24 mouse cellular contexts compared by ENCODE assay signal in the genomic region with DNA sequence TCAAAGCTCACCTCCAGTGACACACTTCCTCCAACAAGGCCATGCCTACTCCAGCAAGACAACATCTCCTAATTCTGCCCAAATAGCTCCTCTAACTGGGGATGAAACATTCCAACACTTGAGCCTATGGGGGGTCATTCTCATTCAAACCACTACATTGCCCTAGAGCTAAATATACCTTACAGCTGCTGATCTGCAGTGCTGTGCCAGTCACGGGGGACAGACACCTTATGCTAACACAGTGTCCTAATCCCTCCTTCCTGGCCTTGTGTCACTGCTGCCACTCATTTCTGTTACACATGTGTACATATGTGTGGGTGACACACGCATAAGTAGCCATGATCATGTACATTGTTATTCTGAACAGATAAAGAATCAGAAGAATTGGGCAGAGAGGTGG.
"Had no signal": no experiment of that assay in that cellular context is flagged by ENCODE, and none has a peak within 500 bp of the region (broad histone marks: within the 10 kb centered on the region; RNA-seq: fewer than 3 reads in every experiment).

No protein-coding gene starts in this region.

- H3K4me1 ChIP-seq: hindbrain, embryonic 13.5 days; hindbrain, embryonic 15.5 days; kidney, embryonic 15.5 days; liver, embryonic 12.5 days had no signal

- H3K4me3 ChIP-seq: heart, adult 2 months; heart, embryonic 13.5 days; heart, embryonic 15.5 days; hindbrain, embryonic 13.5 days; hindbrain, embryonic 15.5 days; kidney, embryonic 15.5 days; limb, embryonic 13.5 days; limb, embryonic 15.5 days; liver, embryonic 12.5 days had no signal

- H3K36me3 ChIP-seq: heart, embryonic 13.5 days; heart, embryonic 15.5 days; hindbrain, embryonic 13.5 days; hindbrain, embryonic 15.5 days; kidney, embryonic 15.5 days; limb, embryonic 13.5 days; limb, embryonic 15.5 days; liver, embryonic 12.5 days had no signal

- H3K27ac ChIP-seq: heart, adult 2 months; heart, embryonic 13.5 days; heart, embryonic 15.5 days; hindbrain, embryonic 13.5 days; hindbrain, embryonic 15.5 days; hindbrain, postnatal 0 days; kidney, embryonic 15.5 days; kidney, postnatal 0 days; limb, embryonic 13.5 days; limb, embryonic 15.5 days; liver, embryonic 12.5 days; liver, embryonic 14.5 days had no signal

- ATAC-seq: hindbrain, postnatal 0 days; intestine, embryonic 16.5 days; liver, embryonic 12.5 days had no signal

- H3K9ac ChIP-seq: heart, embryonic 13.5 days; heart, embryonic 15.5 days; hindbrain, embryonic 13.5 days; hindbrain, embryonic 15.5 days; kidney, embryonic 15.5 days; limb, embryonic 13.5 days; limb, embryonic 15.5 days; liver, embryonic 12.5 days; liver, embryonic 14.5 days had no signal

- H3K27me3 ChIP-seq: heart, embryonic 13.5 days; heart, embryonic 15.5 days; hindbrain, embryonic 13.5 days; hindbrain, embryonic 15.5 days; kidney, embryonic 15.5 days; limb, embryonic 13.5 days; limb, embryonic 15.5 days; liver, embryonic 12.5 days had no signal

- DNase-seq: gastrocnemius, postnatal 14 days; gastrocnemius, postnatal 36 days; heart, adult 11 months; heart, adult 2 months; heart, postnatal 14 days; kidney, adult 11 months; kidney, adult 2 months; kidney, adult 9 months; kidney, postnatal 14 days; kidney, postnatal 36 days; left cerebral cortex, postnatal 4 days had no signal

- H3K4me2 ChIP-seq: heart, embryonic 11.5 days; heart, embryonic 13.5 days; heart, embryonic 15.5 days; hindbrain, embryonic 13.5 days; hindbrain, embryonic 15.5 days; kidney, embryonic 15.5 days; limb, embryonic 13.5 days; limb, embryonic 15.5 days; liver, embryonic 12.5 days had no signal

- H3K9me3 ChIP-seq: heart, embryonic 13.5 days; heart, embryonic 15.5 days; hindbrain, embryonic 13.5 days; hindbrain, embryonic 15.5 days; kidney, embryonic 15.5 days; limb, embryonic 13.5 days; limb, embryonic 15.5 days; liver, embryonic 12.5 days had no signal
